Mouse (Mus musculus) E14TG2a.4 (cell line): ENCODE results near the gene Trim68.

ENCODE experiments used
- CTCF ChIP-seq: conservative IDR thresholded peaks from 2 replicates; pipeline ENCODE4 v1.5.1; 2014; ENCODE audit warnings: low read length
- NANOG ChIP-seq: IDR thresholded peaks from 2 replicates; pipeline ENCODE4 v1.6.1; 2014; ENCODE audit warnings: borderline replicate concordance, low read length, mixed read lengths
- POU5F1 ChIP-seq: IDR thresholded peaks from 2 replicates; pipeline ENCODE4 v1.6.1; 2014; ENCODE audit warnings: low read length, borderline replicate concordance

GRCm38 (mm10) chr7:102701915-102702314, 14.8 kb upstream of the Trim68 start, which contains the start of gene Olfr558:
- TF ChIP-seq CTCF (no peak), POU5F1 (no peak), NANOG (no peak)
